Mouse (Mus musculus): ENCODE data around the gene Tspyl1.

GRCm38 (mm10) chr10:34236569-34236968 lies 45.4 kb upstream of the Tspyl1 start:
- TF ChIP-seq CTCF (IDR thresholded peaks at IDR 0.05; ENCODE audit: insufficient read depth, low read length) (no peak), POLR2A (IDR thresholded peaks at IDR 0.05; ENCODE audit: borderline replicate concordance, extremely low read depth, low read depth, low read length) (no peak)
